Mouse (Mus musculus) c-Kit-positive CD71-positive TER-119-negative erythroid progenitor cells, embryonic 14.5 days (primary cell): ENCODE results near the gene Tigd3.

Experiments
- DNase-seq: peaks from one replicate; pipeline ENCODE4 v3.0.0-alpha.2; 2013; ENCODE audit warnings: low read depth

Tigd3 gene

DNA sequence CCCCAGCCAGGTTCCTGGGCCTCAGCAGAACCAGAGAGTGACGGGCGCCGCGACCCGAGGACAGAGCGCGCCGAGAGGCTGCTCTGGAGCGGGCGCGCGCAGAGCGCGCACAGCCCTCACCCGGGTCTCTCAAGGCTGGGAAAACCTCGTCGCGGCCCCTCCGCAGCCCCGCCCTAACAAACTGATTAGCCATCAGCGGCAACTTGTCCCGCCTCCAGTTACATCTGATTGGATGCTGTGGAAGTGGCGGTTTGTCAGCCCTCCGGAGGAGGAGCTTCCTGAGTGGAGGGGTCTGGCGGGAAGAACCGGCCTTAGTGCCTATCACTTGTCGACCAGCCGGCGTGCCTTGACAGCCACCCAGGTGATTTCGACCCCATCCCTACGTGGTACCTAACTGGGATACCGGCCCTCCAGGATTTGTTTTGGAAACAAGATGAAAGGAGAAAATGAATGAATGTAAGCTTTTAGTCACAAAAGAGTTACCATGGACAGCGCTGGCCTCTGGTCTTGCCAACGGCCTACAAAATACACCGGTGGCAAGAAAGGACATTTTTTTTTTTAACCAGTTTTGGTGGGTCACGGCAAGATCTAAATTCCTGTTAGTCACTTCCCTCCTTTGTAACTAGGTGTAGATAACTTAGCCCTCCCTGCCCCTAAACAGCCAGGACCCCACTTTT lies at the start of gene Tigd3:
Tigd3 (minus strand) TSS at position 148 of the 677 bp plus-strand sequence.
- peak; percentile 95 for DNase-seq

DNA sequence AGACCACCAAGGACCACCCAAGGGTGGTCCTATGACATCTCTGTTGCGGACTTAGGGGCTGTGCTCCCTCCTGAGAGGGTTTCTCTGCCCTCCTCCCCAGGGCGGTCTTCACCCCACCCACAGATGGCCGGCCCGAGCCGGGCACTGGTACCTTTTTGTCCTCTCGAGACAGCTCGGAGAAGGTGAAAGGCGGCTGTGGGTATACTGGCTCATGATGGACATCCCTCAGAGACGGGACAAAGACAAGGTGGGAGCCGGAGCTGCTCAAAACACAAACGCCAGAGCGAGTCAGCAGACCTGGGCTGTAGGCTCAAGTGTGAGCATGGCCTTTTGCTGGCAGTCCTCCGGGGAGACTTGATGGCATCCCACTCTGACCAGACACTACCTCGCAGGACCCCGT lies 49.5 kb upstream of the Tigd3 start:
- DNase-seq: no peak

DNA sequence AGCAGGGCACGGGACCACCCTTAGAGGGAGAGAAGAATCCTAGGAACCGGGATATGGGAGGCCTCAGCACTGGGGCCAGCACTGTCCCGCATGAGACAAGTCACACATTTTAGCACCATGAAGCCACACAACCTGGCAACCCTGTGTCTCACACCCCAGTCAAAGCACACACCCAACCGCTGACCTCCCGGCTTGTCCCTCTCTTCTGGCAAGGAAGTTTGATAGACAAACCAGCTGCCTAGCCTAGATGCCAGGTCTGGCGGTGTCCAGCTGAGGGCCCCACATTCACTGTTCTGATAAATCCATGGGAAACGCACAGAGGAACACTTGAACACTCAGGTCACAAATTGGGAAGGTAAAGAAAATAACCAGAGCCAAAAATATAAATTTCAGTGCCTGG lies 48.6 kb upstream of the Tigd3 start:
- DNase-seq: no peak

GRCm38 (mm10) chr19:5940656-5941055 lies 46.7 kb upstream of the Tigd3 start:
- DNase-seq: no peak

GRCm38 (mm10) chr19:5940173-5940572 lies 46.2 kb upstream of the Tigd3 start:
- no peak for DNase-seq

DNA sequence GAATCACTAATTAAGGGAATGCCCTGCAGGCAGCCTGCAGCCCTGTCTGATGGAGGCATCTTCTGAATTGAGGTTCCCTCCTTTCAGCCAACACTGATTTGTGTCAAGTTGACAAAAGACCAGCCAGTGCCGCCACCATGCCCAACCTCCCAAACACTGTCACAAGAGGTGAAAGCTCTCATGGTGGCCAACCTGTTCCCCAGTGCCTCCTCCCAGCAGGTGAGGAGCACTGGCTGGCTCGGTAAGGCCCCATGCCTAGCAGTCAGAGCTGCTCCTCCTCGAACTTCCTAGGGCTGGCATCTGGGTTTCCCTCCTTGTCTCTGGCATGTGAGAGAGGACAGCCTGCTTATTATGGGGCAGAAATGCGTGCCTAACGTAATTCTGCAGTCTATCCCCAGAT lies 45.8 kb upstream of the Tigd3 start:
- DNase-seq: no peak

DNA sequence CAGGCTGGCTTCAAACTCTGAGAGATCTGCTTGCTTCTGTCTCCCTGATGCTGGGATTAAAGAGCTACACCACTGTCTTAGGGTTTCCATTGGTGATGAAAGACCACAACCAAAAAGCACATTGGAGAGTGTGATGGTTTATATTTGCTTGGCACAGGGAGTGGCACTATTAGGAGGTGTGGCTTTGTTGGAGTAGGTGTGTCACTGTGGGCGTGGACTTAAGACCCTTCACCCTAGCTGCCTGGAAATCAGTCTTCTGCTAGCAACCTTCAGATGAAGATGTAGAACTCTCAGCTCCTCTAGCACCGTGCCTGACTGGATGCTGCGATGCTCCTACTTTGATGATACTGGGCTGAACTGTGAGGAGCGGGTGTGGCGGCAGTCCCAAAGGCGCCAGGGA lies 44.6 kb upstream of the Tigd3 start:
- DNase-seq: no peak

GRCm38 (mm10) chr19:5937836-5938406 lies 44.0 kb upstream of the Tigd3 start:
- peak; percentile 34 for DNase-seq

- DNase-seq: no peak
These were observed 43.3 kb upstream of the Tigd3 start for GRCm38 (mm10) chr19:5937095-5937835.

DNA sequence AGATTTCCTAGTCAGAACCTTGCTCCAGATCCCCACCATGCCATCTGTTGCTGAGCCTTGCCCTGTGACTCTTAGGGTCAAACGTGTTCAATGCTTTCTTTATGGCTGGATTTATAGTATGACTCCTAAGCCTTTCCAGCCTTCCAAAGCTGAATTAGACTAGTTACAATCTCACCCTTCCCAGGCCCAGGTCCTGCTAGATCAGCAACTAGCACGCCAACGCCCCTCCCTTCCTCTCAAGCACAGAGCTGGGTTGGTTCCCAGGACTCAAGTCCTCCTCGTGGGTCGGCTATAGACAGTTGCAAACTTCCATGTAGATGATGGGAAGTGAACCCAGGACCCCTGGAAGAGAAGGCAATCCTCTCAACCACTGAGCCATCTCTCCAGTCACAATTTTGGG lies 41.7 kb upstream of the Tigd3 start:
- no peak for DNase-seq

DNA sequence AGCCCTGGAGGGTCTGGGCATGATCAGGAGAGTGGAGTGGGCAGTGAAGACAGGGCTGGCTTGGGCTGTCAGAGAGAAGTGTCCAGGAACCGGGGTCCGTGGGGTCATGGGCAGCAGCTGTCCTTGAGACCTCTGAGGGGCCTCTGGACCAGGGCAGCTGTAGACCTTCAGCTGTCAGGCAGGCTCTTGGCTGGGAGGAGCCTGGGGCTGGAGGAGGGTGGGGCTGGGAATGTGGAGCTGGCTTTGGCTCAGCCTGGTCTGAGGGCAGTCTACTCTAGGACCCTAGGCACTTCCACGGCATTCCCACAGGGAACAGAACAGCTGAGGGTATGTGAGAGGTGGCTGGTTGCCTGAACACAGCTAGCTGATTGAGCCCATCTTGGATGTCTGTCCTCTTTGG lies 41.3 kb upstream of the Tigd3 start:
- no peak for DNase-seq

DNA sequence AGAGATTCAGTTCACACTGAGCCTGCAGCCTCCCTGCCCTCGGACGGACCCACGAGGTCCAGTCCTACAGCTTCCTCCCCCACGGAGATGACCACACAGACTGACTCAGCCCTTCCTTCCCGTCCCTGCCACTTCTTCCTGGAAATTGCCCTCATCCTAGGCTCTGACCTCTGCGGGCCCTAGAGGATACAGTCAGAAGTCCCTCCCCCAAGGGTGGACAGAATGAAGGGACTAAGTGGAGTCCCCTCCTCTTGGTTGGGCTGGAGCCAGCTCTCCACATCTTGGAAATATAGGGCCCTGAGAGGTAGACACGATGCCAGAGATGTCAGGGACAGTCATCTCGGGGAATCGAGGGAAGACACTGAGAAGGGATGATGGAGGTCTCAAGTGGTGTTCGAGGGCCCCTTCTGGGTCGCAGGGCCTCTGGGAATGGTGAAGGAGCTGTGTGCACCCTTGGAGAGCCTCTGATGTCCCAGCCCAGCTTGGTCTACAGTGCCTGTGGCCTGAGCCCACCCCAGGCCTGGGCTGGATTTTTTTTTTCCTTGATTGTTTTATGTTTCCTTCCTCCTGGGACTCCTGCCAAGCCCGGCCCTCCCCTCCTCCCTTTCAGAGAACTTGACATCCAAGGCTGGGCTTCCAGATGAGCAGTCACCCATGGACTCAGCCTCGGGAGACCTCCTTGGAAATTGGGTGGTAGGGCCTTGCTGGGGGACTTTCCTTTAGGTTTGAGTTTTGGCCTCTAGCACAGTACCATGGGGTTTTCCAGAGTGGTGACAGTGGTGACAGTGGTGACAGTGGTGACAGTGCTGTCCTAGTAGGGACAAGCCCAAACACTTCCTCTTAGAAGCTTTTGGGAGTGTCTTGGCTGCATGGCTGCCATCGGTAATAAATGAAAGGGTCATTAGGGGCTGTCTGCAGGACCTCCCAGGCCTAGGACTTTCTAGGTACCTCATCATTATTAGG lies 36.0 kb upstream of the Tigd3 start:
- no peak for DNase-seq

DNA sequence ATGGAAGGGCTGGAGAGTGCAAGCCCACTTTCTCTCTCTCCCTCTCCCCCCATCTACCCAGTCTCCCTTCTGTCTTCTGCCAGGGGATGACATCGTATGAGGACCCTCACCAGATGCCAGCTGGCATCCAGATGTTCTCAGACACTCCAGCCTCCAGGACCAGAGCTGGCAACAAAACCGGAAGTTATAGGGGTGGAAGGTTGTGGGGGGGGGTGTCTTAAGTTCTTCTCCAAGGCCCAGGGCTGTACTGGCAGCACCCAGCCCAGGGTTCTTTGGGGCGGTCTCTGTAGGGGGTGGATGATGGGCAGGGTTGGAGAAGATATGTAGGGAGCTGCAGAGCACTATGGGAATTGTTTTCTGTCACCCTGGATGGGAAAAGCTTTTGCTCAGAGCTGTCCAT lies 34.6 kb upstream of the Tigd3 start:
- no peak for DNase-seq

GRCm38 (mm10) chr19:5928104-5928503 lies 34.2 kb upstream of the Tigd3 start:
- DNase-seq: no peak

GRCm38 (mm10) chr19:5927532-5927931 lies 33.6 kb upstream of the Tigd3 start:
- no peak for DNase-seq

DNA sequence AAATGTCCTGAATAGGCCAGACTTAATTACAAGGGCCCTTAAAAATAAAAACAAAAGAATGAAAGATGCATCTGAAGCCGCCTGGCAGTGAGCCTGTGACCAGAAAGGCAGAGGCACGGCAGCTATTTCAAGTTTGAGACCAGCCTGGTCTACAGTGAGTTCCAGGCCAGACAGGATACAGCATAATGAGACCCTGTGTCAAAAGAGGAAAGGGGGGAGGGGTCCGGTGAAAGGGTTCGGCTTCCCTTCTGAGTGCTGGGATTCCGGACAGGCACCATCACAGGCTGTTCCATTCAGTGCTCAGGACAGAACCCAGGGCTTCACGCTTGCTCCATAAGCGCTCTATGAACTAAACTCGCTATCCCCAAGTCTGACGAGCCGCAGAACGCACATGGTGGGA lies 33.1 kb upstream of the Tigd3 start:
- DNase-seq: no peak

DNA sequence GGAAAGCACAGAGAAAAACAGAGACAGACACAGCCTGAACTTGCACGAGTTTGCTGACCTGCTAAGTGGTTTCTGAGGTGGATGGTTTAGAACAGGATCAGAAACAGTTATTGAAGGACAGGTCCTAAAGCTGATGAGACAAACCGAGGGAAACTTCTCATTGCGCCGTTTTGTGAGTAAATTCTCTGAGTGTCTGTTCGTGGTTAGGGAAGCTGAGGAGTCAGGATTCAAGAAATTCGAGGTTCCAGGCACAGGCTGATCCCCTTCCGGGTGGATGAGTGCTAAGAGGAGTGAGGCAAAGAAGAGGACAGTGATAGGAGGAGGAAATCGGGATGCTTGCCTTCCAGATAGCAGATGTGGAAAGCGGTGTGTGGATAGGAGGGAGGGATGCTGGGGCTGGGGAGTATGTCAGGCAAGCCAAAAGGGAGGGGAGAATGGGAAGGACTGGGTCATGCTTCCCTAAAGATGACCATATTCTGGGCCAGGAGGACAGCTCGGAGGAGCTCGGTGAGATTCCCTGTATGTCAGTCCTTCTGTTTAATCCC lies 31.4 kb upstream of the Tigd3 start:
- DNase-seq: no peak

GRCm38 (mm10) chr19:5924713-5925093 lies 30.8 kb upstream of the Tigd3 start, which contains the start of gene Cdc42ep2:
Gene Cdc42ep2, minus strand, starts transcription at chr19:5924816.
- DNase-seq: peak; percentile 94

DNA sequence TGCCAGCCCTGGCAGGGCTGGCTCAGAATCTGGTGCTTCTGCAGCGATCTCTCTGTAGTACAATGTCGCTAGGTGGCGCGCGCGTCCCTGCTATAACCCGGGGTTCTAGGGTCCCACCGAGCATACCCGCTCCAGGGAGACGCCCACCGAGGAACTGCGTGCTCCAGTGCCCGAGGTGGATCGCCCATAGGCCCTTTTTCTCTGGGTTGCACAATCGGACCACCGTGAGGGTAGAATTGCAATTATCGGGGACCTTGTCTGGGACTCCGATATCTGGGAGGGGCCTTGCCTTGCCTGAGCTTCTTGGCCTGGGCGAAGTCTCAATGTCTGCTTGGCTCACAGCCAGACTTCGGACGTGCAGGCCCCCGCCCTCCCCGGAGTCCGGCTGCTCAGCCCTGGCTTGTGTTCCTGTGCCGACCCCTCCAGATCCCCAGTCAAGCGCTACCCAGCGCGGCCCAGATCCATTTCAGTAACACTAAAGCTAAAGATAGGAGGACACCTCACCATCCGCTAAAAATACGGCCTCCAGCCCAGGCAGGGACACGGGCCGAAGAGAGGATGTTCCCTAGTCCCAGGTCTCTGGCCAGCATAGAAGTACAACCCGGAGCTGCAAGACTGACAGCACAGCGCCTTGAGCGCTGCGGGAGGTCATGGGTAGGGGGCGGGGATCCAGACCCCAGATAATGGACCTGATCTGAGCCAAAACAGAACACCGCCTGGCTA lies 30.2 kb upstream of the Tigd3 start:
- DNase-seq: peak; percentile 77

- DNase-seq: no peak
These were observed 29.0 kb upstream of the Tigd3 start for GRCm38 (mm10) chr19:5922963-5923362.
